Mouse (Mus musculus): Measurements from ENCODE around the gene Pam16.

- no peak for TF ChIP-seq POLR2A (IDR thresholded peaks at IDR 0.05; ENCODE audit: insufficient read depth, low read depth, low read length)
- no peak for TF ChIP-seq CTCF (IDR thresholded peaks at IDR 0.05; ENCODE audit: insufficient read depth, low read depth, low read length)
Measured at GRCm38 (mm10) chr16:4674091-4674490, 49.3 kb upstream of the Pam16 start.
